8 mouse cellular contexts compared by ENCODE assay signal in the genomic region with DNA sequence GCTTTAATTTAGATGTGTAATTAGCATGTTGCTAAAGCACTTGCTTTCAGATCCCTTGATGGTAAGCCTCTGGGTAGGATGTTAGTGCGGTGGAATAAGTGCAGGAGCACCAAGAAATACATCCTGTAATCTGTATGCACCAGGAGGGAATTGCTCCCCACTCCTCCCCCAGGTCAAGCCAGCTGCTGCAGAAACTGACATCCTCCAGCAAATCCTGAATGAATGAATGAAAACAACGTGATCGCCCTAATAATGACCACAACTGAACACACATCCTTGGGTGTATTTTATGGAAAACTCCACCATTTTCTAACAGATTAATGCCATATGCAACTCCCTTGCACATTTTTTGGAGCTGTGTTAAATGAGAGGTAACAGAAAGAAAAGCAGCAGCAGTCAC. TPM values are rescaled to one million over a fixed set of nuclear protein-coding genes. Genes with fewer than 3 reads are reported as not detected.
DNase-seq lines count a peak whose midpoint lies in the region; ATAC-seq and TF ChIP-seq lines count a peak whose summit lies in the region.

No protein-coding gene starts in this region.

- H3K4me2 ChIP-seq in heart, postnatal 0 days (ENCODE audit: low read depth, low read length): peak overlapping the region; percentile 89
- H3K4me2 ChIP-seq in midbrain, embryonic 14.5 days (ENCODE audit: low read length): peak overlapping the region; percentile 76

- H3K27me3 ChIP-seq in heart, postnatal 0 days (ENCODE audit: control insufficient read depth, insufficient read depth, low read length): no peaks in the 10 kb centered on the region
- no peaks in the 10 kb centered on the region for H3K27me3 ChIP-seq in midbrain, embryonic 14.5 days (ENCODE audit: control insufficient read depth, insufficient read depth, low read length)

- TF ChIP-seq EP300 in heart, postnatal 0 days (IDR thresholded peaks at IDR 0.05; ENCODE audit: low read depth): no peak

- TF ChIP-seq CTCF in heart, postnatal 0 days (IDR thresholded peaks at IDR 0.05; ENCODE audit: low read depth): no peak

- WGBS in heart, postnatal 0 days: 19% methylated on average over 3 of the region's 3 CpGs
- WGBS in midbrain, embryonic 14.5 days: under 1% methylated on average over 3 of the region's 3 CpGs

- no peaks in the 10 kb centered on the region for H3K36me3 ChIP-seq in heart, postnatal 0 days (replicated peaks; ENCODE audit: control insufficient read depth, insufficient read depth, low read length)
- H3K36me3 ChIP-seq in midbrain, embryonic 14.5 days (ENCODE audit: control insufficient read depth, insufficient read depth, low read length): no peaks in the 10 kb centered on the region

- no peaks in the 10 kb centered on the region for H3K4me1 ChIP-seq in heart, postnatal 0 days (ENCODE audit: control insufficient read depth, insufficient read depth)
- 0 out of 2 replicates have a peak, but pooled peaks cover 17% of the 10 kb centered on the region for H3K4me1 ChIP-seq in midbrain, embryonic 14.5 days (ENCODE audit: control insufficient read depth, insufficient read depth, low read length)

- peak overlapping the region; percentile 99 for H3K4me3 ChIP-seq in heart, postnatal 0 days (ENCODE audit: low read depth, low read length)
- peak overlapping the region; percentile 86 for H3K4me3 ChIP-seq in midbrain, embryonic 14.5 days (replicated peaks; ENCODE audit: low read depth, low read length)

- intact Hi-C loops in heart, postnatal 36 days (cut with DNase I): loop anchor here (5.0 kb wide), 2 partner anchors 181 to 254 kb away; a partner anchor contains a TSS
- intact Hi-C loops in gastrocnemius, postnatal 36 days (cut with DNase I): no loop called here

- 0 out of 2 replicates have a peak overlapping the region, but pooled peaks have one; percentile 97 for H3K9ac ChIP-seq in heart, postnatal 0 days (replicated peaks; ENCODE audit: low read depth, low read length)
- H3K9ac ChIP-seq in midbrain, embryonic 14.5 days (replicated peaks; ENCODE audit: low read length): peak overlapping the region; percentile 96

- no peaks in the 10 kb centered on the region for H3K9me3 ChIP-seq in heart, postnatal 0 days (replicated peaks; ENCODE audit: control insufficient read depth, low read length)
- no peaks in the 10 kb centered on the region for H3K9me3 ChIP-seq in midbrain, embryonic 14.5 days (ENCODE audit: control insufficient read depth, low read length)

- no peak overlapping the region for H3K27ac ChIP-seq in heart, postnatal 0 days (ENCODE audit: low read depth)
- H3K27ac ChIP-seq in midbrain, embryonic 14.5 days (replicated peaks; ENCODE audit: low read depth, low read length): peak overlapping the region; percentile 38

- peak; percentile 82 for DNase-seq in heart, adult 11 months
- no peak for DNase-seq in heart, postnatal 36 days
- DNase-seq in brain, adult 2 months (ENCODE audit: low read depth, low spot score): peak; percentile 47
- DNase-seq in heart, postnatal 0 days (ENCODE audit: low spot score): no peak
- DNase-seq in midbrain, embryonic 14.5 days: peak; percentile 57
- no peak for DNase-seq in gastrocnemius, postnatal 36 days

- ATAC-seq in heart, postnatal 0 days (ENCODE audit: insufficient read depth, low read depth): no peak
- no peak for ATAC-seq in midbrain, embryonic 14.5 days (ENCODE audit: low FRiP score, low TSS enrichment)
- no peak for ATAC-seq in megakaryocyte progenitor cell, adult 5-6 weeks (replicated peaks; ENCODE audit: poor library complexity)
- no peak for ATAC-seq in erythroid progenitor cell, adult 5-6 weeks (replicated peaks; ENCODE audit: low FRiP score, poor library complexity, severe bottlenecking)

RNA-seq across cellular contexts. Expression of a gene that starts 2.0 kb away (rescaled TPM):
- total RNA-seq in heart, postnatal 36 days (2021): 10 to 100 TPM in 1 of 2 experiments, 1 to 10 TPM in 1; 9.4 to 11.6 TPM
- 14.3 and 23.4 TPM in 2 replicates for total RNA-seq in heart, postnatal 0 days (2014; rRNA removed; ENCODE audit: low replicate concordance)
- 2.7 and 3.2 TPM in 2 replicates for polyA plus RNA-seq in heart, postnatal 0 days (2015; fragmentation: Nextera tagmentation; extraction: Ambion mirVana)
- 14.1 and 15.1 TPM in 2 replicates for polyA plus RNA-seq in midbrain, embryonic 14.5 days (2014; fragmentation: Nextera tagmentation; extraction: Ambion mirVana)
- 5.1 and 7.1 TPM in 2 replicates for total RNA-seq in megakaryocyte progenitor cell, adult 5-6 weeks (2015)
- total RNA-seq in megakaryocyte progenitor cell, adult 5-6 weeks (2017): 0.54 and 5.1 TPM in 2 replicates
- total RNA-seq in gastrocnemius, postnatal 36 days (2021): 1 to 10 TPM; 5.2 to 7.4 TPM
- 8.4 and 39.6 TPM in 2 replicates for total RNA-seq in erythroid progenitor cell, adult 5-6 weeks (2015; ENCODE audit: low replicate concordance)
- total RNA-seq in erythroid progenitor cell, adult 5-6 weeks (2017; ENCODE audit: low replicate concordance): 5.5 and 7.3 TPM in 2 replicates

Comparison
In these comparisons a context has a peak if more than half of its experiments do, and no peak if none do; other contexts are left out.
1. DNase-seq: peak in heart, adult 11 months (single experiment), brain, adult 2 months (single experiment) and midbrain, embryonic 14.5 days (single experiment); none in heart, postnatal 36 days (0 of 2), heart, postnatal 0 days (single experiment) and gastrocnemius, postnatal 36 days (0 of 2).